Mouse (Mus musculus): Measurements from ENCODE around the gene Trim65. TPM values are rescaled to one million over a fixed set of nuclear protein-coding genes. Genes with fewer than 3 reads are reported as not detected.

Gene Trim65
- polyA plus RNA-seq, 2 experiments, result 0.83 to 1.4 TPM

- peaks cover under 1 to 8% of the 10 kb centered on the region in 2 experiments; a peak in 2 of 4 replicates for H3K4me1 ChIP-seq (replicated peaks; ENCODE audit: control insufficient read depth in 2 of 2, insufficient read depth in 2 of 2, low read length in 1 of 2)
- ATAC-seq (ENCODE audit: insufficient read depth) (no peak), DNase-seq (ENCODE audit: low read depth in 3 of 3, low spot score in 3 of 3) (no peak)
- H3K4me2 ChIP-seq (ENCODE audit: low read depth), result no peak overlapping the region
- TF ChIP-seq CTCF (IDR thresholded peaks at IDR 0.05; ENCODE audit: low read depth) (peak; percentile 60), EP300 (IDR thresholded peaks at IDR 0.05; ENCODE audit: low read depth) (no peak)
- WGBS (ENCODE audit: insufficient replicate concordance), result 77% methylated on average over 16 of the region's 16 CpGs
- H3K9me3 ChIP-seq (ENCODE audit: control insufficient read depth, low read length), result no peaks in the 10 kb centered on the region
- H3K4me3 ChIP-seq (ENCODE audit: insufficient read depth in 1 of 2, low read depth in 2 of 2, low read length in 2 of 2), result no peak overlapping the region
- H3K36me3 ChIP-seq (replicated peaks; ENCODE audit: control insufficient read depth, insufficient read depth, low read depth), result no peaks in the 10 kb centered on the region
- H3K27me3 ChIP-seq (ENCODE audit: control insufficient read depth, insufficient read depth, low read length), result no peaks in the 10 kb centered on the region
- H3K9ac ChIP-seq (replicated peaks), result no peak overlapping the region
- no peak overlapping the region for H3K27ac ChIP-seq
Observed at GRCm38 (mm10) chr11:116132366-116133333, 1.7 kb upstream of the Trim65 start.

GRCm38 (mm10) chr11:116131349-116132170 lies 632 bp upstream of the Trim65 start:
- ATAC-seq (ENCODE audit: insufficient read depth), result no peak
- peaks cover 3 to 12% of the 10 kb centered on the region in 2 experiments; a peak in 3 of 4 replicates for H3K4me1 ChIP-seq (replicated peaks; ENCODE audit: control insufficient read depth in 2 of 2, insufficient read depth in 2 of 2, low read length in 1 of 2)
- TF ChIP-seq EP300 (IDR thresholded peaks at IDR 0.05; ENCODE audit: low read depth) (no peak), CTCF (IDR thresholded peaks at IDR 0.05; ENCODE audit: low read depth) (no peak)
- H3K36me3 ChIP-seq (replicated peaks; ENCODE audit: control insufficient read depth, insufficient read depth, low read depth), result no peaks in the 10 kb centered on the region
- no peaks in the 10 kb centered on the region for H3K27me3 ChIP-seq (ENCODE audit: control insufficient read depth, insufficient read depth, low read length)
- 77% methylated on average over 15 of the region's 15 CpGs for WGBS (ENCODE audit: insufficient replicate concordance)
- no peak for DNase-seq (ENCODE audit: low read depth in 3 of 3, low spot score in 3 of 3)
- H3K9me3 ChIP-seq (ENCODE audit: control insufficient read depth, low read length), result no peaks in the 10 kb centered on the region
- H3K9ac ChIP-seq (replicated peaks), result no peak overlapping the region
- no peak overlapping the region for H3K27ac ChIP-seq
- H3K4me2 ChIP-seq (ENCODE audit: low read depth), result peak overlapping the region; percentile 54
- H3K4me3 ChIP-seq (ENCODE audit: insufficient read depth in 1 of 2, low read depth in 2 of 2, low read length in 2 of 2), result peak overlapping the region in 1 of 2 experiments; percentile 48; a peak in 1 of 4 replicates

GRCm38 (mm10) chr11:116129993-116130487 lies 888 bp downstream of the Trim65 start:
- 22% methylated on average over 8 of the region's 8 CpGs for WGBS (ENCODE audit: insufficient replicate concordance)
- Histone ChIP-seq H3K9ac (replicated peaks) (peak overlapping the region; percentile 10), H3K36me3 (replicated peaks; ENCODE audit: control insufficient read depth, insufficient read depth, low read depth) (peaks cover 4% of the 10 kb centered on the region), H3K4me1 (replicated peaks; ENCODE audit: control insufficient read depth in 2 of 2, insufficient read depth in 2 of 2, low read length in 1 of 2) (peaks cover 3 to 12% of the 10 kb centered on the region in 2 experiments; a peak in 3 of 4 replicates), H3K27me3 (ENCODE audit: control insufficient read depth, insufficient read depth, low read length) (no peaks in the 10 kb centered on the region), H3K9me3 (ENCODE audit: control insufficient read depth, low read length) (no peaks in the 10 kb centered on the region), H3K4me2 (ENCODE audit: low read depth) (peak overlapping the region; percentile 54), H3K4me3 (ENCODE audit: insufficient read depth in 1 of 2, low read depth in 2 of 2, low read length in 2 of 2) (peak overlapping the region; percentile 48 to 56), H3K27ac (no peak overlapping the region)
- ATAC-seq (ENCODE audit: insufficient read depth) (0 out of 2 replicates have a peak, but pooled peaks have one; percentile 1), DNase-seq (ENCODE audit: low read depth in 3 of 3, low spot score in 3 of 3) (no peak)
- no peak for TF ChIP-seq EP300 (IDR thresholded peaks at IDR 0.05; ENCODE audit: low read depth)
- TF ChIP-seq CTCF (IDR thresholded peaks at IDR 0.05; ENCODE audit: low read depth), result no peak

GRCm38 (mm10) chr11:116129091-116129790 lies 1.7 kb downstream of the Trim65 start:
- 69% methylated on average over 9 of the region's 9 CpGs for WGBS (ENCODE audit: insufficient replicate concordance)
- Histone ChIP-seq H3K27me3 (ENCODE audit: control insufficient read depth, insufficient read depth, low read length) (no peaks in the 10 kb centered on the region), H3K4me3 (ENCODE audit: insufficient read depth in 1 of 2, low read depth in 2 of 2, low read length in 2 of 2) (no peak overlapping the region), H3K4me1 (replicated peaks; ENCODE audit: control insufficient read depth in 2 of 2, insufficient read depth in 2 of 2, low read length in 1 of 2) (peaks cover 3 to 12% of the 10 kb centered on the region in 2 experiments; a peak in 3 of 4 replicates), H3K27ac (no peak overlapping the region), H3K9me3 (ENCODE audit: control insufficient read depth, low read length) (no peaks in the 10 kb centered on the region), H3K36me3 (replicated peaks; ENCODE audit: control insufficient read depth, insufficient read depth, low read depth) (peaks cover 4% of the 10 kb centered on the region), H3K4me2 (ENCODE audit: low read depth) (peak overlapping the region; percentile 54), H3K9ac (replicated peaks) (no peak overlapping the region)
- TF ChIP-seq CTCF (IDR thresholded peaks at IDR 0.05; ENCODE audit: low read depth), result no peak
- TF ChIP-seq EP300 (IDR thresholded peaks at IDR 0.05; ENCODE audit: low read depth), result no peak
- DNase-seq (ENCODE audit: low read depth in 3 of 3, low spot score in 3 of 3) (no peak), ATAC-seq (ENCODE audit: insufficient read depth) (no peak)
